Mouse (Mus musculus): ENCODE measurements around the gene Kcnj10. TPM values are rescaled to one million over a fixed set of nuclear protein-coding genes. Genes with fewer than 3 reads are reported as not detected.

The Kcnj10 gene
- polyA plus RNA-seq, 1 experiment from 2014 or later: 0.64 TPM

DNA sequence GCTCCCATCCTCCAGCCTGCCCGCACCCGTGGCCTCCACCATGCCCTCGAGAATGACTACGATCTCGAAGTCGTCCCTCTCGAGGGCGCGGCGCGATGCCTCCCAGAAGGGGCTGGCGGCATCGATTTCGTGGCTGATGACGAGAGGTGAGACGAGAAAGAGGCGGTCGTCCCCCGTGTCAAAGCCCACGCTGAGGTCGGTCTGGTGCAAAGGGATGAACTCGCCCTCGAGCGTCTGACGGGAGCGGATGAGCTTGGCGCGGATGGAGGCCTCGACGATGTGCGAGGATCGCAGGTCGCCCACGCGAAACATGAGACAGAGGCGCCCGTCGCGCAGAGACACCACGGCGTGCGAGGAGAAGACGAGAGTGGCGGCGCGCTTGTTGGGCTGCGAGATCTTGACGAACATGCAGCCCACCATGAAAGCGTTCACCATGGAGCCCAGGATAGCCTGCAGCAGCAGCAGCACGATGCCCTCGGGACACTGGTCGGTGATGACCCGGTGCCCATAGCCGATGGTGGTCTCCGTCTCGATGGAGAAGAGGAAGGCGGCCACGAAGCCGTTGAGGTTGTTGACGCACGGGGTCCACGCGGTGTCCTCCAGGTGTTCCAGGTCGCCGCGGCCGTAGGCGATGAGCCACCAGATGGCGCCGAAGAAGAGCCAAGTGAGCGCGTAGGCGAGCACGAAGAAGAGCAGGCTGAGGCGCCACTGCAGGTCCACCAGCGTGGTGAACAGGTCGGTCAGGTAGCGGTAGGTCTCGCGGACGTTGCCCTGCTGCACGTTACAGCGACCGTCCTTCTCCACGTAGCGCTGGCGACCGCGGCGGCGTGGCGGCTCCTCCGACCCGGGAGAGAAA, 15.1 kb upstream of the Kcnj10 start:
- Histone ChIP-seq H3K27ac (replicated peaks) (no peak overlapping the region), H3K9me3 (no peaks in the 10 kb centered on the region), H3K9ac (replicated peaks) (peak overlapping the region; percentile 40), H3K27me3 (peaks cover 67% of the 10 kb centered on the region), H3K4me3 (peak overlapping the region; percentile 41), H3K4me2 (replicated peaks) (peak overlapping the region; percentile 64), H3K36me3 (peaks cover under 1% of the 10 kb centered on the region; the same call in 1 of the 2 replicates), H3K4me1 (peaks cover 43% of the 10 kb centered on the region)
- peak; percentile 38 for ATAC-seq (ENCODE audit: low FRiP score, low read depth)
- 22% methylated on average over 94 of the region's 94 CpGs for WGBS

DNA sequence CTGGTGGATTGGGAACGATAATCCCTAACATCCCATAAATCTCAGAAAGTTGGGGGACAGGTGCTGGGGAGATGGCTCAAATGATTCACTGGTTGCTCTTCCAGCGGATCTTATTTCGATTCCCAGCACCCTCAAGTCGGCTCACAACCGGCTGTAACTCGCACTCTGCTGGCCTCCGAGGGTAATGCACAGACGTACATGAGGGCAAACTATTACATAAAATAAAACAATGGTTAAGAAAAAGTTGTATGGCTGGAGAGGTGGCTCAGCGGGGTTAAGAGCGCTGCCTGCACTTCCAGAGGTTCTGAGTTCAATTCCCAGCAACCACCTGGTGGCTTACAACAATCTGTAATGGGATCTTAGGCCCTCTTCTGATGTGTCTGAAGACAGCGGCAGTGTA, 14.3 kb upstream of the Kcnj10 start:
- peak overlapping the region; percentile 41 for H3K4me3 ChIP-seq
- H3K4me1 ChIP-seq: peaks cover 39% of the 10 kb centered on the region
- H3K27me3 ChIP-seq: peaks cover 69% of the 10 kb centered on the region
- H3K9ac ChIP-seq (replicated peaks): no peak overlapping the region
- ATAC-seq (ENCODE audit: low FRiP score, low read depth): no peak
- H3K4me2 ChIP-seq (replicated peaks): peak overlapping the region; percentile 64
- no peak overlapping the region for H3K27ac ChIP-seq (replicated peaks)
- 60% methylated on average over 11 of the region's 11 CpGs for WGBS
- no peaks in the 10 kb centered on the region for H3K36me3 ChIP-seq
- no peaks in the 10 kb centered on the region for H3K9me3 ChIP-seq

DNA sequence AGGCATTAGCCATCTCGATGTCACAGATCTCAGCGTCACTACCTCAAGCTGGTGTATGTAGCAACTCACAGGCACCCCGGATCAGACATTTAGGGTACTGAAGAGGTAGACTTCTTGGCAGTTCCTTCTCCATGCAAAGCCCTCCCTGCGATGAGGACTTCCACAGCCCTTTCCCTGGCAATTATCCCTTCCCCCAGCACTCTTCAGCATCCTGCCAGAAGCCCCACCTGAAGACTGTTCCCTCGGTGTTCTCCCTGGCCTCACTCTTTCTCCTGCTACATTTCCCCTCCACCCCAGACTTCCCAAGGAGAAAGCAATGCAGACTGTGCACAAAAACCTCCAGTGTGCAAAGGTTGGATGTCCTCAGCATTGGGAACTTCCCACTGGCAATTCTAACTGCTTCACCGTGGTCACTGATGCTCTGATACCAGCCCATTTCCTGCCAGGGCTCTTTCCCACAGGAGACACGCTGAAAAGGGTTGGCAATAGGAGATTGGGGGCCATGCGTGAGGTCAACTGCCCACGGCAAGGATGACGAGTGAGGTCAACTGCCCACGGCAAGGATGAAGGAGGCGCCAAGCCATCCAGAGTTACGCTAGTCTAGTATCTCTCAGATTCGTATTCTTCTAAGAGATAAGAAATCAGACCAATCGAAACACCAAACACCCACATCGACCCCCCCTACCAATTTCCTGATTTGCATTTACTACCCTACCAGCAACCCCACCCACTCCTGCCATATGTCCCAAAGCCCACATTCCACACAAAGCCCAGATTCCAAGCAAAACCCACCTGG, 13.6 kb upstream of the Kcnj10 start:
- Histone ChIP-seq H3K4me3 (no peak overlapping the region), H3K4me2 (replicated peaks) (no peak overlapping the region), H3K9me3 (no peaks in the 10 kb centered on the region), H3K27ac (replicated peaks) (no peak overlapping the region), H3K36me3 (no peaks in the 10 kb centered on the region), H3K4me1 (peaks cover 36% of the 10 kb centered on the region), H3K27me3 (peaks cover 63% of the 10 kb centered on the region), H3K9ac (replicated peaks) (no peak overlapping the region)
- 91% methylated on average over 16 of the region's 16 CpGs for WGBS
- no peak for ATAC-seq (ENCODE audit: low FRiP score, low read depth)

DNA sequence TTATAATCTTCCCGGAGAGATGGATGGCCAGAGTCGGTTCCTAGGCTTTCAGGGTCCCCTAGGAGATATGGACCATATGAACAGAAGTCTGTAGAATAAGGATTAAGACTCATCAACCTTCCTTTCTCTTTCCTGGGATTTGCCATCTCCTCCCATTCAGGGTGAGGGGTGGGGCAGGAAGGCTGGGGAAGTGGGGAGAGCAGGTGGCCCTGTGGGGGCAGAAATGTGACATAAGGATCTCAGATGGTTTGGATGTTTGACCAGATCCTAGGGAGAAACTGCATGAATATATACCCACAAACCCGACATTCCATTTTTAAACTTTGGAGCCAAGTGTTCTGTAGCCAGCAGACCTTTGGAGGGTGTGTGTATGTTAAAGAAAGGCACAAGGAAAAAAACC, 13.0 kb upstream of the Kcnj10 start:
- ATAC-seq (ENCODE audit: low FRiP score, low read depth): no peak
- H3K9ac ChIP-seq (replicated peaks): no peak overlapping the region
- WGBS: 88% methylated on average over 3 of the region's 3 CpGs

GRCm38 (mm10) chr1:172328461-172328860, 12.5 kb upstream of the Kcnj10 start:
- Histone ChIP-seq H3K27me3 (peaks cover 58% of the 10 kb centered on the region), H3K36me3 (no peaks in the 10 kb centered on the region), H3K4me2 (replicated peaks) (peak overlapping the region; percentile 47), H3K27ac (replicated peaks) (no peak overlapping the region), H3K9ac (replicated peaks) (no peak overlapping the region; the same call in 1 of the 2 replicates), H3K4me3 (no peak overlapping the region), H3K4me1 (peaks cover 25% of the 10 kb centered on the region), H3K9me3 (no peaks in the 10 kb centered on the region)
- no peak for ATAC-seq (ENCODE audit: low FRiP score, low read depth)
- WGBS: 88% methylated on average over 7 of the region's 7 CpGs

More for the DNA sequence above, 13.0 kb upstream of the Kcnj10 start:
- Histone ChIP-seq H3K4me1 (peaks cover 30% of the 10 kb centered on the region), H3K4me2 (replicated peaks) (no peak overlapping the region), H3K9me3 (no peaks in the 10 kb centered on the region), H3K27ac (replicated peaks) (no peak overlapping the region), H3K36me3 (no peaks in the 10 kb centered on the region), H3K27me3 (peaks cover 58% of the 10 kb centered on the region), H3K4me3 (no peak overlapping the region)

- H3K4me2 ChIP-seq (replicated peaks): peak within 1 kb of the TSS; percentile 47
- peak within 1 kb of the TSS; percentile 46 for H3K27ac ChIP-seq (replicated peaks)
- peaks cover 23% of the 10 kb centered on the region for H3K4me1 ChIP-seq
- H3K9ac ChIP-seq (replicated peaks): peak within 1 kb of the TSS; percentile 44
- H3K4me3 ChIP-seq: peak within 1 kb of the TSS; percentile 27
- peaks cover 59% of the 10 kb centered on the region for H3K27me3 ChIP-seq
- H3K9me3 ChIP-seq: no peaks in the 10 kb centered on the region
- WGBS: 19% methylated on average over 9 of the region's 9 CpGs
- ATAC-seq (ENCODE audit: low FRiP score, low read depth): peak; percentile 81
- H3K36me3 ChIP-seq: no peaks in the 10 kb centered on the region
These were observed 11.9 kb upstream of the Kcnj10 start, which contains the start of gene Kcnj9 for GRCm38 (mm10) chr1:172329131-172329530. TSS of gene Kcnj9 (minus strand) at chr1:172329318.

DNA sequence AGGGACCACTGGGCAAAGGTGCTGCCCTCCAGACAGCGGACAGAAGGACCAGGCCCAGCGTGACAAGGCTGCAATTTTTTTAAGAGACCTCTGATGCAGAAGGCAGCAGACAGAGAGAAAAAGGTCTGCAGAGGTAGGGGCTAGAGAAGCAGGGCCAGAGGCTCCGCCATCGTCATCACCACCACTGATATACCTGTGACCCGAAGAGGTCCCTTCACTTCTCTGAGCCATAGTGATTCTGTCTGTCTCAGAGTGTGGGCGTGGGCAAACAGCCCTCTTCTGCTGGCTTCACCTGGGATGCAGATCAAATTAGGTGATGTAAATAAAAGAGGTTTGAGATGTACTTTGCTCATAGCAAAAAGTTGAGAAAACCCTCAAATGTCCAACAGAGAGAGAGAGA, 11.4 kb upstream of the Kcnj10 start:
- H3K4me3 ChIP-seq: no peak overlapping the region
- peak overlapping the region; percentile 47 for H3K4me2 ChIP-seq (replicated peaks)
- H3K9me3 ChIP-seq: no peaks in the 10 kb centered on the region
- peaks cover 63% of the 10 kb centered on the region for H3K27me3 ChIP-seq
- peaks cover 18% of the 10 kb centered on the region for H3K4me1 ChIP-seq
- peak overlapping the region; percentile 46 for H3K27ac ChIP-seq (replicated peaks)
- 68% methylated on average over 6 of the region's 6 CpGs for WGBS
- no peak overlapping the region for H3K9ac ChIP-seq (replicated peaks)
- no peaks in the 10 kb centered on the region for H3K36me3 ChIP-seq
- ATAC-seq (ENCODE audit: low FRiP score, low read depth): no peak

- peaks cover 12% of the 10 kb centered on the region for H3K4me1 ChIP-seq
- H3K27ac ChIP-seq (replicated peaks): no peak overlapping the region
- no peak overlapping the region for H3K4me3 ChIP-seq
- H3K9me3 ChIP-seq: no peaks in the 10 kb centered on the region
- peaks cover 47% of the 10 kb centered on the region for H3K27me3 ChIP-seq
- WGBS: 77% methylated on average over 8 of the region's 8 CpGs
- no peak overlapping the region for H3K4me2 ChIP-seq (replicated peaks)
- ATAC-seq (ENCODE audit: low FRiP score, low read depth): no peak
- no peaks in the 10 kb centered on the region for H3K36me3 ChIP-seq
- H3K9ac ChIP-seq (replicated peaks): no peak overlapping the region
These were observed 9.5 kb upstream of the Kcnj10 start for GRCm38 (mm10) chr1:172331422-172331947.

- 87% methylated on average over 2 of the region's 2 CpGs for WGBS
These were observed 8.1 kb upstream of the Kcnj10 start for GRCm38 (mm10) chr1:172332925-172333324.

DNA sequence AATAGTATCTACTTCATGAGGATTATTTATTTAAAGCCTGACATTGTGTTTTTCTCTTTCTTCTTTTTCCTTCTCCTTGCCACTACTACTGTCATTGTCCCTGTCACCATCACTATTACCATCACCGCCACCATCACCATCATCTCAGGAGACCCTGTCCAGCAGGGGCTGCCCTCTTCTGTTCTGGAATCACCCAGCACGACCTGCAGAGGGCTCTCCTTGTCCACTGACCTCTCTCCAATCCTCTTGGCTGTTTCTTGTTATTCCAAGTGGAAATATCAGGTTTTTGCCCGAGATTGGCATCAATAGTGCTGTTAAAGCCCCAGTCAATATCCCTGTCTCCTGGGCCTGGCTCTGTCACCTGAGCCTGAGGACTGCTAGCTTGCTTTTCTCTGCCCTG, 7.5 kb upstream of the Kcnj10 start:
- Histone ChIP-seq H3K9ac (replicated peaks) (no peak overlapping the region), H3K27me3 (peaks cover 36% of the 10 kb centered on the region), H3K4me2 (replicated peaks) (no peak overlapping the region), H3K4me3 (no peak overlapping the region), H3K9me3 (no peaks in the 10 kb centered on the region), H3K27ac (replicated peaks) (no peak overlapping the region), H3K36me3 (no peaks in the 10 kb centered on the region), H3K4me1 (peaks cover 12% of the 10 kb centered on the region)
- WGBS: 26% methylated on average over 3 of the region's 3 CpGs
- ATAC-seq (ENCODE audit: low FRiP score, low read depth): no peak

More at GRCm38 (mm10) chr1:172332925-172333324, 8.1 kb upstream of the Kcnj10 start:
- no peak for ATAC-seq (ENCODE audit: low FRiP score, low read depth)
- H3K4me3 ChIP-seq: no peak overlapping the region
- no peak overlapping the region for H3K9ac ChIP-seq (replicated peaks)
- H3K9me3 ChIP-seq: no peaks in the 10 kb centered on the region
- no peaks in the 10 kb centered on the region for H3K36me3 ChIP-seq
- no peak overlapping the region for H3K27ac ChIP-seq (replicated peaks)
- no peak overlapping the region for H3K4me2 ChIP-seq (replicated peaks)
- peaks cover 12% of the 10 kb centered on the region for H3K4me1 ChIP-seq
- H3K27me3 ChIP-seq: peaks cover 37% of the 10 kb centered on the region

- Histone ChIP-seq H3K27me3 (peaks cover 25% of the 10 kb centered on the region), H3K4me2 (replicated peaks) (no peak overlapping the region), H3K4me1 (peaks cover 6% of the 10 kb centered on the region), H3K9ac (replicated peaks) (no peak overlapping the region), H3K36me3 (no peaks in the 10 kb centered on the region), H3K27ac (replicated peaks) (no peak overlapping the region), H3K4me3 (no peak overlapping the region), H3K9me3 (no peaks in the 10 kb centered on the region)
- no peak for ATAC-seq (ENCODE audit: low FRiP score, low read depth)
- WGBS: 75% methylated on average over 15 of the region's 15 CpGs
These were observed 5.2 kb upstream of the Kcnj10 start for GRCm38 (mm10) chr1:172335804-172336203.

Measured in midbrain, embryonic 12.5 days (tissue).